Mouse (Mus musculus) ES-E14 (cell line): Measurements from ENCODE around the gene Supt20. TPM values are rescaled to one million over a fixed set of nuclear protein-coding genes. Genes with fewer than 3 reads are reported as not detected.
A peak's percentile ranks its signal among the peaks of the same experiment; 100 is the strongest.

Experiments
- DNase-seq: peaks from one replicate; pipeline ENCODE4 v3.0.0-alpha.2; 2013; ENCODE audit warnings: low read depth, low spot score
- H3K27ac ChIP-seq: 2 replicates; pipeline ENCODE4 v1.5.1; 2012; ENCODE audit warnings: low read depth, mild to moderate bottlenecking, low read length, moderate library complexity, mixed read lengths; ENCODE audit not compliant: poor library complexity, insufficient read depth, severe bottlenecking
- H3K36me3 ChIP-seq: 2 replicates; pipeline ENCODE4 v1.6.1; 2012; ENCODE audit warnings: mild to moderate bottlenecking, low read length, moderate library complexity, mixed read lengths; ENCODE audit not compliant: control insufficient read depth, poor library complexity, insufficient read depth, severe bottlenecking
- H3K4me1 ChIP-seq, 2 experiments: fragments of 150-350 bp in 1 of 2; sonication (generic) in 1 of 2; 2 replicates each; pipeline ENCODE4 v1.6.1; 2012; ENCODE audit warnings: low read length in 2 of 2, mild to moderate bottlenecking in 1 of 2, mixed read lengths in 1 of 2; ENCODE audit not compliant: control insufficient read depth in 2 of 2, insufficient read depth in 2 of 2, poor library complexity in 1 of 2
- H3K4me3 ChIP-seq, 2 experiments: fragments of 150-350 bp in 1 of 2; sonication (generic) in 1 of 2; 2 replicates each; pipeline ENCODE4 v1.5.1; 2012; ENCODE audit warnings: low read length in 2 of 2, low read depth in 1 of 2, mild to moderate bottlenecking in 1 of 2, mixed read lengths in 1 of 2; ENCODE audit not compliant: insufficient read depth in 1 of 2, poor library complexity in 1 of 2, severe bottlenecking in 1 of 2
- H3K9ac ChIP-seq: 2 replicates; pipeline ENCODE4 v1.6.1; 2012; ENCODE audit warnings: low read depth, mild to moderate bottlenecking, low read length, mixed read lengths; ENCODE audit not compliant: poor library complexity, insufficient read depth, severe bottlenecking
- H3K9me3 ChIP-seq: fragments of 150-350 bp; sonication (generic); 2 replicates; pipeline ENCODE4 v1.6.1; 2012; ENCODE audit warnings: low read depth, mild to moderate bottlenecking, low read length; ENCODE audit not compliant: control insufficient read depth, insufficient read depth
- CHD2 ChIP-seq: IDR thresholded peaks from 2 replicates; pipeline ENCODE4 v1.6.1; 2014; ENCODE audit warnings: mild to moderate bottlenecking, low read depth, low read length, inconsistent platforms
- HCFC1 ChIP-seq: IDR thresholded peaks from 2 replicates; pipeline ENCODE4 v1.6.1; 2012; ENCODE audit warnings: low read length, inconsistent platforms, borderline replicate concordance; ENCODE audit not compliant: insufficient read depth
- MAFK ChIP-seq: IDR thresholded peaks from 2 replicates; pipeline ENCODE4 v1.6.1; 2014; ENCODE audit warnings: mild to moderate bottlenecking, low read depth, low read length, inconsistent platforms; ENCODE audit not compliant: insufficient read depth
- ZC3H11A ChIP-seq: IDR thresholded peaks from 2 replicates; pipeline ENCODE4 v1.6.1; 2012; ENCODE audit warnings: low read depth, mild to moderate bottlenecking, inconsistent platforms, low read length, borderline replicate concordance
- ZNF384 ChIP-seq: IDR thresholded peaks from 2 replicates; pipeline ENCODE4 v1.6.1; 2012; ENCODE audit warnings: low read depth, low read length, inconsistent platforms
- in situ Hi-C, 2 experiments: fragments of 600-800 bp; cut with MboI; formaldehyde crosslinking; loops; one replicate each; pipeline ENCODE4 v1.15.1; 2025; ENCODE audit warnings: low sequenced_read_pairs in 2 of 2, inconsistent platforms in 1 of 2; ENCODE audit not compliant: unreplicated experiment in 2 of 2
- total RNA-seq: library from RNA; depleted of rRNA; stranded (reverse); fragments of 300-350 nt; gene quantifications from 2 replicates; pipeline ENCODE4 v1.2.3, GENCODE M21; 2012; rRNA removed

Gene Supt20
- 53.0 and 56.4 TPM in 2 replicates for total RNA-seq

DNA sequence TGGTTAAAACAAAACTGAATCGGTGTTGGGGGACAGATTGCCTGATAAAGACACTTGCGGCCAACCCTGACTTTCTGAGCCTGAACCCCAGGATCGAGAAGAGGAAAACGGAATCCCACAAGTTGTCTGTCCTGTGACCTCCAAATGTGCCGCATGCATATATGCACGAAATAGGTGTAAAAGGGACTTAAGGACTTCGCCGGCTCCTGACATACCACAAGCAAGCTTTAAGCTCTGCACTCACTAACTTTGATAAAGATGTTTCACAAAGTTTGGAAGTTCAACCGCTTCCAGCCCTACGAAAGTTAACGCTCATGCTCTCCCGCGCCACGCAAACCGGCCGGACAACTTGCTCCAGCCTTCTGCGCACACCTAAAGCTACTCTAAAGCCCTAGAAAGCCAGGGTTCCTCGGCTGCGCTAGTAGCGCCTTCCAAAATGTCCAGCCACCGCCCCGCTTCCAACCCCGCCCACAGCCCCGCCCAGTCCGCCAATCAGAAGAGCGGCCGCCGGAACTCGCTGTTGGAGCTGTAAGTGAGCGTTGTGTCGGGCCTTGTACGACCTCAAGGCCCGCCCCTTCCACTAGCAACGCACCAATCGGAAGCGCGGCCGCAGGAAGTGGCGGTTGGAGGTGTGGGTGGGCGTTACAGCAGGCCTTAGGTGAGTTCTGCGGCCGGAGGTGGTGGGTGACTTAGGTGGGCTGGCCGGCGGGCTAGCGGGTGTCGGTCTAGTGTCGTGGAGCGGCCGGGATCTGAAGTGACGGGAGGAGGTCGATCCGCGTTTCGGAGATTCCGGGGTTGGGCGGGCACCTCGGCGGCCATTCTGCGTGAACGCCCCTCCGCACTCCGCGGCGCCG is at the start of gene Supt20:
Gene Supt20, plus strand, starts transcription at position 606 of the 854 bp plus-strand sequence.
- peak within 1 kb of the TSS; percentile 91 for H3K9ac ChIP-seq
- in situ Hi-C loops: no loop called here
- H3K4me1 ChIP-seq: no peaks in the 10 kb centered on the region; a peak in 1 of 4 replicates
- DNase-seq: peak; percentile 93
- no peaks in the 10 kb centered on the region for H3K9me3 ChIP-seq
- H3K4me3 ChIP-seq: peak within 1 kb of the TSS; percentile 86 to 95
- peak within 1 kb of the TSS; percentile 75 for H3K27ac ChIP-seq
- TF ChIP-seq MAFK (no peak), CHD2 (0 out of 2 replicates have a peak, but pooled peaks have one; percentile 29), HCFC1 (peak; percentile 61; the same call in 1 of the 2 replicates), ZNF384 (no peak), ZC3H11A (no peak)
- H3K36me3 ChIP-seq: peaks cover 12% of the 10 kb centered on the region

- Histone ChIP-seq H3K4me3 (no peak overlapping the region), H3K9me3 (no peaks in the 10 kb centered on the region), H3K36me3 (no peaks in the 10 kb centered on the region), H3K9ac (no peak overlapping the region), H3K4me1 (no peaks in the 10 kb centered on the region), H3K27ac (no peak overlapping the region)
- in situ Hi-C loops: no loop called here
- TF ChIP-seq MAFK: no peak
- DNase-seq: no peak
Observed at GRCm38 (mm10) chr3:54642851-54643250, 49.8 kb upstream of the Supt20 start.

GRCm38 (mm10) chr3:54647583-54647982 is 45.0 kb upstream of the Supt20 start:
- Histone ChIP-seq H3K4me1 (no peaks in the 10 kb centered on the region), H3K27ac (no peak overlapping the region), H3K4me3 (no peak overlapping the region), H3K9ac (no peak overlapping the region), H3K9me3 (no peaks in the 10 kb centered on the region), H3K36me3 (no peaks in the 10 kb centered on the region)
- TF ChIP-seq HCFC1 (no peak), CHD2 (no peak), ZNF384 (no peak), ZC3H11A (no peak)
- no peak for DNase-seq
- in situ Hi-C loops: no loop called here

DNA sequence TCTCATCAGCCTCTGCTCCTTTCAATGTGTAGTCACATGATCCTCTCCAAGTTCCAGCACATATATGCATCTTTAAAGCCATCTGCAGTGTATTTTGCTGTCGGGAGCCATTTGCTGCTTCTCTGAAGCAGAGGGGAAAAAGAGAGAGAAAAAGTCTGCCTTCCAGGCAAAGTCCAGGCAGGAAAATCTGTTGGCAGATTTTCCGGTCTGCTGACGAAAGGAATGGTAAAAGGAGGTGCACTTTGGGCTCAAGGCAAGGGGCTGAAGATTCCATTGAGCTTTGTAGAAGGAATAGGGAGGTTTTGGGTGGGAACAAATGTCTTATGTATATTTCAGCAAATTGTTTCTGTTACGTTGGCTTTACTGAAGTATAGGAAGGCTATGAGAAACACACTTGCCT is 41.0 kb upstream of the Supt20 start:
- no peak for DNase-seq
- no peaks in the 10 kb centered on the region for H3K36me3 ChIP-seq
- H3K9me3 ChIP-seq: no peaks in the 10 kb centered on the region
- no peaks in the 10 kb centered on the region for H3K4me1 ChIP-seq
- TF ChIP-seq ZC3H11A (no peak), HCFC1 (no peak), ZNF384 (no peak), MAFK (no peak), CHD2 (no peak)
- H3K4me3 ChIP-seq: no peak overlapping the region
- in situ Hi-C loops: no loop called here
- no peak overlapping the region for H3K27ac ChIP-seq
- H3K9ac ChIP-seq: no peak overlapping the region

DNA sequence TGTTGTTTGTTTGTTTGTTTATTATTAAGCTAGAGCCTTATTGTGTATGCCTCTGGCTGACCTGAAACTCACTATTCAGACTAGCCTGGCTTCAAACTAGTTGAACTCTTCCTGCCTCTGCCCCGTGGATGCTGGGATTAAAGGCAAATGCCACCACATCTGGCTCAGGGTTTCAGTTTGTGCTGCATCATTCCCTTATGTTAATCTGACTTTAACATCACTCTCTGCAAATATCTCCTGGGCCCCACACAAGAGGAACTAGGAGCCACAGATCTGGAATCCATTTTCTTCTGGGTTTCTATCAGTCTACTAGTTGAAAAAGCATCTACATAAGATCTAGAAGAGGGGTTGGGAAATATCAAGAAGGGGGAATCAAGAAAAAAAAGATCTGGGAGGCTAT is 38.4 kb upstream of the Supt20 start:
- H3K9ac ChIP-seq: no peak overlapping the region
- no peak overlapping the region for H3K27ac ChIP-seq
- H3K36me3 ChIP-seq: no peaks in the 10 kb centered on the region
- H3K9me3 ChIP-seq: no peaks in the 10 kb centered on the region
- in situ Hi-C loops: no loop called here
- TF ChIP-seq CHD2 (no peak), MAFK (no peak), ZC3H11A (no peak), HCFC1 (no peak), ZNF384 (no peak)
- no peaks in the 10 kb centered on the region for H3K4me1 ChIP-seq
- DNase-seq: no peak
- H3K4me3 ChIP-seq: no peak overlapping the region
